Mouse (Mus musculus): ENCODE measurements around the gene Ppp1r2. TPM values are rescaled to one million over a fixed set of nuclear protein-coding genes. Genes with fewer than 3 reads are reported as not detected.
A peak's percentile ranks its signal among the peaks of the same experiment; 100 is the strongest.
"Not testable (repeated sequence)": the region's sequence is repeated elsewhere in the genome, so short reads cannot be mapped to it uniquely, and the experiment has no call there.

The Ppp1r2 gene
- polyA plus RNA-seq, 2 experiments, result 40.5 to 77.7 TPM

- H3K4me2 ChIP-seq (replicated peaks; ENCODE audit: low read depth, low read length, severe bottlenecking), result no peak overlapping the region
- no peak for TF ChIP-seq POLR2A (IDR thresholded peaks at IDR 0.05; ENCODE audit: borderline replicate concordance, extremely low read depth, insufficient read depth, insufficient read length)
- H3K9ac ChIP-seq (ENCODE audit: low read depth, low read length, severe bottlenecking), result no peak overlapping the region
- ATAC-seq (ENCODE audit: low FRiP score, low read depth) (no peak), DNase-seq (ENCODE audit: low spot score) (no peak)
- no peaks in the 10 kb centered on the region for H3K9me3 ChIP-seq (ENCODE audit: control insufficient read depth, low read length)
- H3K27ac ChIP-seq (replicated peaks; ENCODE audit: low read depth, low read length), result no peak overlapping the region
- H3K27me3 ChIP-seq (ENCODE audit: control insufficient read depth, insufficient read depth, low read length), result no peaks in the 10 kb centered on the region
- no peaks in the 10 kb centered on the region for H3K36me3 ChIP-seq (ENCODE audit: control insufficient read depth, insufficient read depth, low read length)
- 46% methylated on average over 2 of the region's 2 CpGs for WGBS
- peaks cover 33% of the 10 kb centered on the region for H3K4me1 ChIP-seq (ENCODE audit: control insufficient read depth, insufficient read depth, low read length)
- H3K4me3 ChIP-seq (replicated peaks; ENCODE audit: low read length), result no peak overlapping the region
These were observed 43.3 kb upstream of the Ppp1r2 start for GRCm38 (mm10) chr16:31318418-31318817.

GRCm38 (mm10) chr16:31316246-31317143 lies 41.4 kb upstream of the Ppp1r2 start:
- ATAC-seq (ENCODE audit: low FRiP score, low read depth) (peak; percentile 34; the same call in 1 of the 2 replicates), DNase-seq (ENCODE audit: low spot score) (peak; percentile 59)
- not testable (repeated sequence) for H3K9ac ChIP-seq (ENCODE audit: low read depth, low read length, severe bottlenecking); H3K27me3 ChIP-seq (ENCODE audit: control insufficient read depth, insufficient read depth, low read length); H3K4me3 ChIP-seq (replicated peaks; ENCODE audit: low read length); H3K36me3 ChIP-seq (ENCODE audit: control insufficient read depth, insufficient read depth, low read length); H3K9me3 ChIP-seq (ENCODE audit: control insufficient read depth, low read length); H3K4me2 ChIP-seq (replicated peaks; ENCODE audit: low read depth, low read length, severe bottlenecking)
- WGBS, result 38% methylated on average over 11 of the region's 12 CpGs
- peak overlapping the region; percentile 77; the same call in 1 of the 2 replicates for H3K27ac ChIP-seq (replicated peaks; ENCODE audit: low read depth, low read length)
- peaks cover 41% of the 10 kb centered on the region for H3K4me1 ChIP-seq (ENCODE audit: control insufficient read depth, insufficient read depth, low read length)

GRCm38 (mm10) chr16:31315294-31315693 lies 40.2 kb upstream of the Ppp1r2 start:
- H3K4me1 ChIP-seq (ENCODE audit: control insufficient read depth, insufficient read depth, low read length), result peaks cover 41% of the 10 kb centered on the region
- no peaks in the 10 kb centered on the region for H3K9me3 ChIP-seq (ENCODE audit: control insufficient read depth, low read length)
- no peak overlapping the region for H3K9ac ChIP-seq (ENCODE audit: low read depth, low read length, severe bottlenecking)
- H3K36me3 ChIP-seq (ENCODE audit: control insufficient read depth, insufficient read depth, low read length), result no peaks in the 10 kb centered on the region
- no peak for TF ChIP-seq POLR2A (IDR thresholded peaks at IDR 0.05; ENCODE audit: borderline replicate concordance, extremely low read depth, insufficient read depth, insufficient read length)
- H3K4me3 ChIP-seq (replicated peaks; ENCODE audit: low read length), result no peak overlapping the region
- 74% methylated on average over 4 of the region's 4 CpGs for WGBS
- peak overlapping the region; percentile 77 for H3K27ac ChIP-seq (replicated peaks; ENCODE audit: low read depth, low read length)
- no peaks in the 10 kb centered on the region for H3K27me3 ChIP-seq (ENCODE audit: control insufficient read depth, insufficient read depth, low read length)
- no peak overlapping the region for H3K4me2 ChIP-seq (replicated peaks; ENCODE audit: low read depth, low read length, severe bottlenecking)
- no peak for DNase-seq (ENCODE audit: low spot score)
- ATAC-seq (ENCODE audit: low FRiP score, low read depth), result no peak

GRCm38 (mm10) chr16:31314497-31315233 lies 39.6 kb upstream of the Ppp1r2 start, which contains the start of gene Apod:
Gene Apod (minus strand): TSS chr16:31314808.
- Histone ChIP-seq H3K9ac (ENCODE audit: low read depth, low read length, severe bottlenecking) (peak within 1 kb of the TSS; percentile 21; the same call in 1 of the 2 replicates), H3K4me2 (replicated peaks; ENCODE audit: low read depth, low read length, severe bottlenecking) (peak within 1 kb of the TSS; percentile 39), H3K36me3 (ENCODE audit: control insufficient read depth, insufficient read depth, low read length) (no peaks in the 10 kb centered on the region), H3K9me3 (ENCODE audit: control insufficient read depth, low read length) (no peaks in the 10 kb centered on the region), H3K4me1 (ENCODE audit: control insufficient read depth, insufficient read depth, low read length) (peaks cover 41% of the 10 kb centered on the region), H3K27ac (replicated peaks; ENCODE audit: low read depth, low read length) (peak within 1 kb of the TSS; percentile 77), H3K27me3 (ENCODE audit: control insufficient read depth, insufficient read depth, low read length) (no peaks in the 10 kb centered on the region), H3K4me3 (replicated peaks; ENCODE audit: low read length) (peak within 1 kb of the TSS; percentile 13; the same call in 1 of the 2 replicates)
- 30% methylated on average over 9 of the region's 9 CpGs for WGBS
- DNase-seq (ENCODE audit: low spot score) (peak; percentile 60), ATAC-seq (ENCODE audit: low FRiP score, low read depth) (peak; percentile 32; the same call in 1 of the 2 replicates)
- no peak for TF ChIP-seq POLR2A (IDR thresholded peaks at IDR 0.05; ENCODE audit: borderline replicate concordance, extremely low read depth, insufficient read depth, insufficient read length)

GRCm38 (mm10) chr16:31313611-31314010 lies 38.5 kb upstream of the Ppp1r2 start:
- Histone ChIP-seq H3K4me1 (ENCODE audit: control insufficient read depth, insufficient read depth, low read length) (peaks cover 41% of the 10 kb centered on the region), H3K27ac (replicated peaks; ENCODE audit: low read depth, low read length) (peak overlapping the region; percentile 76; the same call in 1 of the 2 replicates), H3K9ac (ENCODE audit: low read depth, low read length, severe bottlenecking) (no peak overlapping the region), H3K4me2 (replicated peaks; ENCODE audit: low read depth, low read length, severe bottlenecking) (peak overlapping the region; percentile 39; the same call in 1 of the 2 replicates), H3K27me3 (ENCODE audit: control insufficient read depth, insufficient read depth, low read length) (no peaks in the 10 kb centered on the region), H3K36me3 (ENCODE audit: control insufficient read depth, insufficient read depth, low read length) (no peaks in the 10 kb centered on the region), H3K4me3 (replicated peaks; ENCODE audit: low read length) (peak overlapping the region; percentile 13; the same call in 1 of the 2 replicates), H3K9me3 (ENCODE audit: control insufficient read depth, low read length) (no peaks in the 10 kb centered on the region)
- WGBS, result 19% methylated on average over 2 of the region's 2 CpGs
- no peak for TF ChIP-seq POLR2A (IDR thresholded peaks at IDR 0.05; ENCODE audit: borderline replicate concordance, extremely low read depth, insufficient read depth, insufficient read length)
- ATAC-seq (ENCODE audit: low FRiP score, low read depth) (no peak), DNase-seq (ENCODE audit: low spot score) (no peak)

Measured in limb, embryonic 14.5 days (tissue).